In the genomic region with DNA sequence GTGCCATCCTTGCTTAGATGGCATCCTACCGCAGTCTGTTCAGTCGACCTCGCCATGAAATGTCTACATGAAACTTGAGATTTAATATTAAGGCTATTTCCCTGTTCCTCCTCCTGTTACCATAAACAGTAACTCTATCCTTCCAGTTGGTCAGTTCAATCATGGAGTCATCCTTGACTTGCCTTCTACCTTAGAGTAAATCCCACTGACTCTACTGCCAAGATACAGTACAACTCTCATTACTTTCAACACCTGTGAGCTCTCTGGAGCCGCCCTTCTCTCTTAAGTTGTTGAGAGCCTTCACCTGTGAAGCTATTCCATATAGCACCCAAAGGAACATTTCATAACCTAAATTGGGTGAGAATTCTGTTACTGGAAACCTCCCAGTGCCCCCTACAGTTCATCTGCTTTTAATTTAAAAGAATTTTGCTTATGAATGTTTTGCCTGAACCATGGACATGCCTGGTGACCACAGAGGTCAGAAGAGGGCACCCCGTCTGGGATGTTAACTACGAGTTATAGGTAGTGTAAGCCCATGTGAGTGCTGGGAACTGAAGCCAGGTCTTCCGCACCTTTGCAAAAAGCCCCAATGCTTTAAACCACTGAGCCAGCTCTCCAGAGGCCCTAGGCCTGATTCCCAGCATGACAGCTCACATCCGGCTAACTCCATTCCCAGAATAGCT, we compare ENCODE assay signal across 34 mouse cellular contexts. TPM values are rescaled to one million over a fixed set of nuclear protein-coding genes. Genes with fewer than 3 reads are reported as not detected.
"Had no signal": no experiment of that assay in that cellular context is flagged by ENCODE, and none has a peak within 500 bp of the region (broad histone marks: within the 10 kb centered on the region; RNA-seq: fewer than 3 reads in every experiment).

No protein-coding gene starts in this region.

- H3K9me3 ChIP-seq: limb, embryonic 12.5 days; limb, embryonic 15.5 days; megakaryocyte, embryonic 14.5 days; midbrain, embryonic 10.5 days; midbrain, embryonic 13.5 days; neural tube, embryonic 13.5 days had no signal

- H3K9ac ChIP-seq: limb, embryonic 12.5 days; limb, embryonic 15.5 days; liver, embryonic 14.5 days; liver, postnatal 0 days; lung, embryonic 14.5 days; midbrain, embryonic 13.5 days; neural tube, embryonic 13.5 days had no signal

- H3K4me3 ChIP-seq: layer of hippocampus, adult 2 months; left cerebral cortex, adult 2 months; limb, embryonic 12.5 days; limb, embryonic 15.5 days; megakaryocyte, embryonic 14.5 days; midbrain, embryonic 10.5 days; midbrain, embryonic 13.5 days; neural tube, embryonic 13.5 days had no signal

- ATAC-seq: liver, postnatal 0 days; lung, postnatal 0 days; midbrain, embryonic 13.5 days; midbrain, embryonic 16.5 days had no signal

- DNase-seq: kidney, adult 18-20 months; kidney, postnatal 25 days; layer of hippocampus, adult 9-11 months; liver, postnatal 0 days; lung, embryonic 14.5 days; retina, postnatal 1 day; right cerebral cortex, postnatal 25 days; thymus, adult 2 months; thymus, postnatal 14 days; thymus, postnatal 4 days had no signal

- H3K27me3 ChIP-seq: limb, embryonic 12.5 days; limb, embryonic 15.5 days; megakaryocyte, embryonic 14.5 days; midbrain, embryonic 13.5 days; neural tube, embryonic 13.5 days had no signal

- H3K27ac ChIP-seq: kidney, postnatal 0 days; layer of hippocampus, adult 2 months; left cerebral cortex, adult 2 months; limb, embryonic 12.5 days; limb, embryonic 15.5 days; liver, embryonic 14.5 days; macrophage; midbrain, embryonic 10.5 days; midbrain, embryonic 13.5 days; neural tube, embryonic 13.5 days; stomach, postnatal 0 days had no signal

RNA-seq across cellular contexts. Expression of a gene that starts 33.8 kb away (rescaled TPM):
- total RNA-seq: layer of hippocampus, adult 2 months; left cerebral cortex, adult 2 months; left cerebral cortex, postnatal 10 days; left cerebral cortex, postnatal 36 days; neutrophil, adult 5-6 weeks had no signal
- polyA plus RNA-seq: limb, embryonic 15.5 days; liver, embryonic 14.5 days; liver, postnatal 0 days; lung, embryonic 14.5 days; macrophage; midbrain, embryonic 10.5 days; midbrain, embryonic 13.5 days; midbrain, embryonic 16.5 days; neural tube, embryonic 13.5 days; spleen, adult 2 months; stomach, embryonic 14.5 days had no signal

RNA-seq across cellular contexts. Expression of a gene that starts 44.8 kb away (rescaled TPM):
- total RNA-seq: layer of hippocampus, adult 2 months; left cerebral cortex, adult 2 months; left cerebral cortex, postnatal 10 days; left cerebral cortex, postnatal 36 days; neutrophil, adult 5-6 weeks had no signal
- polyA plus RNA-seq: kidney, embryonic 14.5 days; kidney, postnatal 0 days; large intestine, adult 2 months; limb, embryonic 12.5 days; limb, embryonic 15.5 days; liver, embryonic 11.5 days; liver, embryonic 14.5 days; liver, postnatal 0 days; lung, embryonic 14.5 days; lung, postnatal 0 days; macrophage; midbrain, embryonic 10.5 days; midbrain, embryonic 13.5 days; midbrain, embryonic 16.5 days; neural tube, embryonic 13.5 days; small intestine, adult 2 months; spleen, adult 2 months; stomach, embryonic 14.5 days; stomach, postnatal 0 days; thymus, adult 2 months had no signal

RNA-seq across cellular contexts. Expression of a gene that starts 54.4 kb away (rescaled TPM):
- total RNA-seq: layer of hippocampus, adult 2 months; layer of hippocampus, postnatal 25 days; left cerebral cortex, adult 2 months; left cerebral cortex, postnatal 10 days; left cerebral cortex, postnatal 36 days; neutrophil, adult 5-6 weeks had no signal
- polyA plus RNA-seq: large intestine, adult 2 months; liver, embryonic 11.5 days; liver, embryonic 14.5 days; liver, postnatal 0 days; macrophage; midbrain, embryonic 13.5 days; midbrain, embryonic 16.5 days; neural tube, embryonic 13.5 days; small intestine, adult 2 months; spleen, adult 2 months; stomach, embryonic 14.5 days; thymus, adult 2 months had no signal
